Mouse (Mus musculus) bone marrow macrophage, adult 2 months (primary cell): ENCODE measurements at regions not wholly inside any gene's neighbourhood (a gene's known extent, or its start where the extent isn't known, plus 50 kb on each side); places are given as distances from the start of the nearest gene placed in this dataset.

Experiments
- H3K27ac ChIP-seq: 2 replicates; pipeline ENCODE4 v1.5.1; 2012; ENCODE audit warnings: low read depth, low read length; ENCODE audit not compliant: insufficient read depth
- H3K4me1 ChIP-seq: 2 replicates; pipeline ENCODE4 v1.6.1; 2012; ENCODE audit warnings: low read length; ENCODE audit not compliant: control insufficient read depth, insufficient read depth
- H3K4me3 ChIP-seq: 2 replicates; pipeline ENCODE4 v1.5.1; 2012; ENCODE audit warnings: mild to moderate bottlenecking, low read length, moderate library complexity; ENCODE audit not compliant: insufficient read depth
- CTCF ChIP-seq: IDR thresholded peaks from 2 replicates; pipeline ENCODE4 v1.5.1; 2012; ENCODE audit warnings: low read depth, mild to moderate bottlenecking, low read length, moderate library complexity
- POLR2A ChIP-seq: IDR thresholded peaks from 2 replicates; pipeline ENCODE4 v1.6.1; 2012; ENCODE audit warnings: mild to moderate bottlenecking, low read depth, low read length, borderline replicate concordance

DNA sequence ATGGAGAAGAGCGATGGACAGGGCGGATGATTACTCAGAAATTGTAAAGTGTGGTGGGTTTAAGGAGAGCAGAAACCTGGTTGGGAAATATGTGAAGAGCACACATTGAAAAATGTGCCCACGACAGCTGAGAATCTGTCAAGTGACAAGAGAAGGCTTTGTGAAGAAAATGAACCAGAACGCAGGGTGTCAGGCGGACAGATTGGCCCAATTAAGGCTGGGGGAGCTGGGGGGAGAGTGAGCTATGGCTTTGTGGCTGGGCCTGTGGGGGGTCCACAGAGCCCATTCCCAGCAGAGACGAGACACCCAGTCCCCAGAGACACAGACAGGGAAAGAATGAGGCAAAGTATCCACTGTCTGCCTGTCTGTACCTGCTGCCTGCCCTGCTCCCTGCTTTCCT is 153.3 kb downstream of the Shq1 start:
- Histone ChIP-seq H3K27ac (no peak overlapping the region), H3K4me3 (no peak overlapping the region), H3K4me1 (peaks cover 9% of the 10 kb centered on the region)
- TF ChIP-seq POLR2A (no peak), CTCF (no peak)

- H3K4me3 ChIP-seq: no peak overlapping the region
- H3K27ac ChIP-seq: no peak overlapping the region
- peaks cover 8% of the 10 kb centered on the region for H3K4me1 ChIP-seq
- no peak for TF ChIP-seq POLR2A
- no peak for TF ChIP-seq CTCF
These were observed 158.3 kb downstream of the Shq1 start for GRCm38 (mm10) chr6:100512676-100513075.

DNA sequence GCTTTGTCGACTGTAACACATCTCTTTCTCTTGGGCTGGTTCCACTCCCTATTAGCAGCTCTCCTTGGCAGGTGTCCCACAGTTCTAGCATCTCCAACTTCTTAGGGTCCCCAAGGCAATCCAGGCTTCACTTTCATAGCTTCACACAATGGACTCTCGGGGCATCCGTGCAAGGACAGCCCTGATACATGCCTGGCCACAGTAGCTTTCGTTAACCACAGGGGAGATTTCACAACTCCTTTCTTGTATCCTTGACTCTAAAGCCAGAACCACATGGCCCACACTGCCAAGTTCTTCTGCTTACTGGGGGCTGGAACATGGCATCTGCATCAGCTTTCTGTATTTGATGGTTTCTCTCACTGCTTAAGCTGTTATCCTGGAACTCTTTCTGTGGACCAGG is 160.3 kb downstream of the Shq1 start:
- Histone ChIP-seq H3K27ac (0 out of 2 replicates have a peak overlapping the region, but pooled peaks have one; percentile 9), H3K4me1 (peaks cover 8% of the 10 kb centered on the region), H3K4me3 (no peak overlapping the region)
- TF ChIP-seq CTCF (no peak), POLR2A (no peak)

DNA sequence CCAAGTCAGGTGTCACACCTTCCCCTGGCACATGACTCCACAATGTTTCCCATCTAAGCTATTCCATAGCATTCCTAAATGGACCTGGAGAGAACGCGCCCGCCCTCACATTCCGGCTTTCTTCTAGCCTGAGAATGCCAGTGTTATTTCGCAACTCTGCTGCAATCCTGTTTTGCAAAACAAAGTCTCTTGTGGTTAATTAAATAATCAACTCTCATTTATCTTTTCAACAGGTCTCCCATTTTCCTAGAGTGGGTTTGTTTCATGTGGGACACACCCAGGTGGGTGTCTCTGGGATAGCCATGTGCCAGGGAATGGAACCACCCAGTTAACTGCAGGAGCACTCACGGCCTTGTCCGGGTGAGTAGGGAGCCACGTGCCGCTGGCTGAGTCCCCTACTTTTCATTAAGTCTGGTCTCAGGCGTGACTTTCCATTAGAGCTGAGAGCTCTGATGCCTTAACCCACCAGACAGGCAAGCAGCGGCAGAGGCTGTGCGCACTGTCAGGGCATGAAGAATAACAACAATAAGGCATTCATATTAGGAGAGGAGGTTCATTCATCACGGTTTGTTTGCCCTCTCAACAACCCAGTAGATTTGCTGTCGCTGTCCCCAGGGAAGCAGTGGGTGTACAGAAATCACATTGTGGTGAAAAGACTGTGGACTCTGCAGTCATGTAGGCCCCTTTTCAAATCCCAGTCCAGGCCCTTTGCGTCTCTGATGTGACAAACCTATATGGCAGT is 165.3 kb downstream of the Shq1 start:
- Histone ChIP-seq H3K4me1 (peaks cover 38% of the 10 kb centered on the region), H3K4me3 (no peak overlapping the region), H3K27ac (no peak overlapping the region)
- TF ChIP-seq CTCF (no peak), POLR2A (no peak)

GRCm38 (mm10) chr6:100502961-100503782 is 167.8 kb downstream of the Shq1 start:
- no peak overlapping the region for H3K27ac ChIP-seq
- TF ChIP-seq POLR2A (no peak), CTCF (no peak)
- H3K4me3 ChIP-seq: no peak overlapping the region
- H3K4me1 ChIP-seq: peaks cover 33% of the 10 kb centered on the region

GRCm38 (mm10) chr6:100502139-100502538 is 168.8 kb downstream of the Shq1 start:
- no peak for TF ChIP-seq POLR2A
- TF ChIP-seq CTCF: no peak

GRCm38 (mm10) chr6:100500741-100501140 is 170.2 kb downstream of the Shq1 start:
- H3K4me1 ChIP-seq: peaks cover 33% of the 10 kb centered on the region
- TF ChIP-seq CTCF (no peak), POLR2A (no peak)

More at GRCm38 (mm10) chr6:100502139-100502538, 168.8 kb downstream of the Shq1 start:
- Histone ChIP-seq H3K4me1 (peaks cover 33% of the 10 kb centered on the region), H3K4me3 (no peak overlapping the region), H3K27ac (peak overlapping the region; percentile 42)

GRCm38 (mm10) chr6:100500060-100500459 is 170.9 kb downstream of the Shq1 start:
- Histone ChIP-seq H3K27ac (no peak overlapping the region), H3K4me3 (no peak overlapping the region), H3K4me1 (peaks cover 28% of the 10 kb centered on the region)
- no peak for TF ChIP-seq POLR2A
- TF ChIP-seq CTCF: no peak

More at GRCm38 (mm10) chr6:100500741-100501140, 170.2 kb downstream of the Shq1 start:
- no peak overlapping the region for H3K27ac ChIP-seq
- no peak overlapping the region for H3K4me3 ChIP-seq

GRCm38 (mm10) chr6:100498861-100499271 is 172.1 kb downstream of the Shq1 start:
- no peak overlapping the region for H3K4me3 ChIP-seq
- H3K4me1 ChIP-seq: peaks cover 27% of the 10 kb centered on the region
- TF ChIP-seq CTCF (no peak), POLR2A (no peak)
- no peak overlapping the region for H3K27ac ChIP-seq

DNA sequence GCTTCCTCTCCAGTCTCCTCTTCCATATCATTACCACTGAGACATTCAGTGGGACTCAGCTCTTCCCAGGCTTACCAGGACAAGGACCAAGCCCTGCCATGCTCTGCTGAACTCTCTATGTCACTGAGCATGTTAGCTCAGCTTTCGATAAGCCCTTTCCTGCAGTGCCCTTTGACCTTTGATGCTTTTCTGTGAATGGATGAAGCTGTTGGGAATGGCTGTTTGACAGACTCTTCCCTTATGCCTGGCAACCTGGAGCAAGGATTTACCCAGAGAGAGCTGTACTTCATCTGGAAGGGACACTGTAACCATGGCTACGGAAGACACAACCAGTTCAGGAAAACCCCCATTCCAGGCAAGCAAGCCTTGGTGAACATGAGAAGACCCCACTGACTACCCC is 172.8 kb downstream of the Shq1 start:
- Histone ChIP-seq H3K4me1 (peaks cover 26% of the 10 kb centered on the region), H3K4me3 (no peak overlapping the region), H3K27ac (no peak overlapping the region)
- TF ChIP-seq CTCF (no peak), POLR2A (no peak)
